Mouse (Mus musculus): ENCODE measurements at regions not wholly inside any gene's neighbourhood (a gene's known extent, or its start where the extent isn't known, plus 50 kb on each side); places are given as distances from the start of the nearest gene placed in this dataset.

DNA sequence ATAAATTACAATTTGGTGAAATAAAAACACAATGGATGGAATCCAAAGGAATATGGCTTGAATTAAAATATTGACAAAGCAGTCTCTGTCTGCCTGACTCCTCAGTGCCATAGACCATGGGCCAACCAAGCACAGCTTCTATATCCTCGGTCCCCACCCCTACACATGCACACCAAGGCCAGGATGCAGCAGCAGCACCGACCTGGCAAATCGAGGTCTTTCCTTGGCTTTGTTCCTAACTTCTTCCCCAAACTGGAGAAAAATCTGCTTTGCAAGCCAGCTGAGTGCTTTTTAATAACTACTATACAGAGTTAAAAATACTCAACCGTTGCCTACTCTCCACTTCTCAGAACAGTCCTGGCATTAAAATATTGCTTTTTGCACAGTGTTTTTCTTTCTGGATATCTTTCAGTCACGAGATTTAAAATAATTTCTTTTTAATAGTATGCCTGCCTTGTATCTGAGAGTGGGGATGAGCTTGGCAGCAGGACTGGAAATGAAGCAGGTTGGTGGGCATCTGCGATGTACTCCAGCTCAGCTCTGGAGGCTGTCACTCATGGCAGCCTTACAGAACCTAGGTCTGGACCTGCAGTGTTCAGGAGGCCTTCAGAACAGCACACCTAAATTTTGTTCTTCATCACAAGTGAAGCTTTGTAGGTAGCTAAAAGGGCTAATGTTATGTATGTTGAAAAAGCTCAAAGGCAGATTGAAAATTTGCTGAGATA lies 423.1 kb downstream of the Rnf144a start:
- Histone ChIP-seq H3K4me1 (replicated peaks; ENCODE audit: control insufficient read depth, insufficient read depth, low read length) (no peaks in the 10 kb centered on the region), H3K27me3 (replicated peaks; ENCODE audit: control insufficient read depth, insufficient read depth, low read length) (no peaks in the 10 kb centered on the region), H3K9ac (ENCODE audit: low read depth, low read length) (no peak overlapping the region), H3K4me2 (no peak overlapping the region), H3K27ac (ENCODE audit: low read depth, low read length) (no peak overlapping the region), H3K4me3 (ENCODE audit: low read depth, low read length) (no peak overlapping the region), H3K36me3 (ENCODE audit: control insufficient read depth, insufficient read depth, low read length) (no peaks in the 10 kb centered on the region), H3K9me3 (ENCODE audit: control insufficient read depth, low read length) (no peaks in the 10 kb centered on the region)
- ATAC-seq (replicated peaks; ENCODE audit: low FRiP score): no peak
- DNase-seq (ENCODE audit: low spot score): no peak
- 67% methylated on average over 6 of the region's 6 CpGs for WGBS

DNA sequence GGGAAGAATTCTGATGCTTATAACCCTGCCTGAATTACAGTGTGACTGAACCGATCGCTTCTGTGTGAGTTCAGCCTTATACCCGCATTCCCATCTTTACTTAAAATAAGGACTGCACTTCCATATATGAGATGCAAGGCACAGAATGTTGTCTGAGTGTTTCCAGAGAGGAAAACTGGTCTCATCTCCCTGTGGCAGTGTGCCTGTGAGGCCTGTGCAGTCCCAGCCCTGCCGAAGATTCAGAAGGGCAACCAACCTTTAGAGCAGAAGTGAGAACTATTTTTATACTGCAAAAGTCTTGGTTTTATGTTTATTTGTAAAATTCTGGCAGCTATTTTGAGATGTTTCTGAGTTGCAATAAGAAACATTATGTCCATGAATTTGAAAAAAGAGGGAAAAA lies 432.5 kb downstream of the Rnf144a start:
- DNase-seq (ENCODE audit: low spot score) (no peak), ATAC-seq (replicated peaks; ENCODE audit: low FRiP score) (no peak)
- Histone ChIP-seq H3K4me1 (replicated peaks; ENCODE audit: control insufficient read depth, insufficient read depth, low read length) (no peaks in the 10 kb centered on the region), H3K36me3 (ENCODE audit: control insufficient read depth, insufficient read depth, low read length) (no peaks in the 10 kb centered on the region), H3K4me2 (no peak overlapping the region), H3K9ac (ENCODE audit: low read depth, low read length) (no peak overlapping the region), H3K4me3 (ENCODE audit: low read depth, low read length) (no peak overlapping the region), H3K9me3 (ENCODE audit: control insufficient read depth, low read length) (no peaks in the 10 kb centered on the region), H3K27ac (ENCODE audit: low read depth, low read length) (no peak overlapping the region), H3K27me3 (replicated peaks; ENCODE audit: control insufficient read depth, insufficient read depth, low read length) (no peaks in the 10 kb centered on the region)
- 87% methylated on average over 4 of the region's 4 CpGs for WGBS

DNA sequence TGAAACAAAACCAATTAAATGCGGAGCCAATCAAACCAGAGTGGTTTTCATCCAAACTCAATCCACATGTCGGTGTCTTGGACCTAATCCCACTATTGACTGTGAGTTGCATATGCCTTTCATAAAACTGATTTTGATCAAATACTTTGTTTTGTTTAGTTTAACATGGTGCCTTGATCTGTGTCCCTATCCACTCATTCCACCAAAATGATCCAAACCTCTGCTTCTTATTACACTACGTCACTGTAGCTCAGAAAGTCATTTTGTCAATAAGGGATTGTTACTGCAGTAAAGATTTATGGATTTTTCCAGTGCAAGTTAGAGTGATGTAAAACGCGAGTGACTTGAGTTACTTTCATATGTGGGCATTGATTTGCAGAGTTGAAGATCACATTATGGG lies 436.7 kb downstream of the Rnf144a start:
- ATAC-seq (replicated peaks; ENCODE audit: low FRiP score): no peak

DNA sequence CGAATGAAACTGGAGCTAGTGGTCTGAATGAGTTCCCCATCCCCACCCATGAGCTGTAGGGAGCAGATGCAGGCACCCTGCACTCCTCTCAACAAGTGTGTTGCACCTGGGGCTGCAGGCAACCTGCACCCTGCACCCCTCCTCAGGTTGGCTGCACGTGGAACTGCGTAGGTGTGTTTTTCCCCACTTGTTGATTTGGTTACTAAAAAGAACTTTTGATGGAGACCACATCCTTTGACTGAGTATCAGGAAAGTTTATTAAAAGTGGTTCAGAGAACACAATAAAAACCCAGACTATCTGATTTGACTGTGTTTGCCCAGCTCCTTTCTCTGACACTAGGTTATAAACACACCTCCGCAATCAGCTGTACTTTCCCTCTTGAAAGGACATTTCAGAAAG lies 456.5 kb downstream of the Rnf144a start:
- Histone ChIP-seq H3K9me3 (ENCODE audit: control insufficient read depth, low read length) (no peaks in the 10 kb centered on the region), H3K4me3 (ENCODE audit: low read depth, low read length) (no peak overlapping the region), H3K4me2 (no peak overlapping the region), H3K9ac (ENCODE audit: low read depth, low read length) (no peak overlapping the region), H3K4me1 (replicated peaks; ENCODE audit: control insufficient read depth, insufficient read depth, low read length) (no peaks in the 10 kb centered on the region), H3K36me3 (ENCODE audit: control insufficient read depth, insufficient read depth, low read length) (no peaks in the 10 kb centered on the region), H3K27ac (ENCODE audit: low read depth, low read length) (no peak overlapping the region), H3K27me3 (replicated peaks; ENCODE audit: control insufficient read depth, insufficient read depth, low read length) (no peaks in the 10 kb centered on the region)
- ATAC-seq (replicated peaks; ENCODE audit: low FRiP score) (no peak), DNase-seq (ENCODE audit: low spot score) (no peak)
- WGBS: 79% methylated on average over 4 of the region's 4 CpGs

More for the DNA sequence above, 436.7 kb downstream of the Rnf144a start:
- no peak overlapping the region for H3K4me3 ChIP-seq (ENCODE audit: low read depth, low read length)
- H3K9me3 ChIP-seq (ENCODE audit: control insufficient read depth, low read length): no peaks in the 10 kb centered on the region
- no peaks in the 10 kb centered on the region for H3K4me1 ChIP-seq (replicated peaks; ENCODE audit: control insufficient read depth, insufficient read depth, low read length)
- no peak overlapping the region for H3K27ac ChIP-seq (ENCODE audit: low read depth, low read length)
- H3K9ac ChIP-seq (ENCODE audit: low read depth, low read length): no peak overlapping the region
- H3K4me2 ChIP-seq: no peak overlapping the region
- no peak for DNase-seq (ENCODE audit: low spot score)
- WGBS: 85% methylated on average over 5 of the region's 5 CpGs
- no peaks in the 10 kb centered on the region for H3K27me3 ChIP-seq (replicated peaks; ENCODE audit: control insufficient read depth, insufficient read depth, low read length)
- no peaks in the 10 kb centered on the region for H3K36me3 ChIP-seq (ENCODE audit: control insufficient read depth, insufficient read depth, low read length)

DNA sequence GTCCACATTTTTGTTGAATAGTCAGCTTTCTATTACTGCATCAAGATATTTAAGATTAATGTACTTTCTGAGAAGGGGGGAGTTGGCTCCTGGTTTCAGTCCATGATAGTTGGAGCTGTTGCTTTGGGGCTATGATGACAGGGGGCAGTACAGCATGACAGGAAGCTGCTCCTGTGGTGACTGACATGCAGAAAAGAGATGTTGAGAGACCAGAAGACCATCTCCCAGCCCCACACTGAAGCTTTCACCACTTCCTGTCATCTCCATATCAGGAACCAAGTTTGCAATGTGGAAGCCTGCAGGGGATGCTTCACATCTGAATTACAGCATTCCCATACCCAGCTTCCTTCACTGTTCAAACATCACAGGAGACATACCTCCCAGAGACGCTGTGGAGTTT lies 457.5 kb downstream of the Rnf144a start:
- Histone ChIP-seq H3K36me3 (ENCODE audit: control insufficient read depth, insufficient read depth, low read length) (no peaks in the 10 kb centered on the region), H3K4me2 (no peak overlapping the region), H3K27ac (ENCODE audit: low read depth, low read length) (no peak overlapping the region), H3K4me3 (ENCODE audit: low read depth, low read length) (no peak overlapping the region), H3K4me1 (replicated peaks; ENCODE audit: control insufficient read depth, insufficient read depth, low read length) (no peaks in the 10 kb centered on the region), H3K9me3 (ENCODE audit: control insufficient read depth, low read length) (no peaks in the 10 kb centered on the region), H3K27me3 (replicated peaks; ENCODE audit: control insufficient read depth, insufficient read depth, low read length) (no peaks in the 10 kb centered on the region), H3K9ac (ENCODE audit: low read depth, low read length) (no peak overlapping the region)
- ATAC-seq (replicated peaks; ENCODE audit: low FRiP score) (no peak), DNase-seq (ENCODE audit: low spot score) (no peak)
- 77% methylated on average over 1 of the region's 1 CpGs for WGBS

DNA sequence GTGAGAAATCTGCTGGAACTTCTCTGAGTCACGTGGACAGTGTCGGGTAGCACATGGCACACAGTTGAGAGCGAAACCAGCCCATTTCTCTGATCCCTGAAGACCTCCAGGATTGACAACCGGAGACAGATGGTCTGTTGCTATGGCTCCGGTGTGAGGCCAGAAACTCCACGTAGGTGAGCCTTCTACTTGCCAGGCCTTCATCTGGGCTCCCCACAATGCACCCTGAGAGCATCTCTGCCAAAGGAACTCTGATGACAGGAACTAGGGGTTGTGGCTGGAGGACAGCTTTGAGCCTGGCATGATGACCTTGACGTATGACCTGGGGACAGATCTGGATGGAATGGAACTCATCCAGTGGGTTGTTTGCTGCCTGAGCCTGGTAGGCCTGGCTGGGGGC lies 467.9 kb downstream of the Rnf144a start:
- no peak overlapping the region for H3K9ac ChIP-seq (ENCODE audit: low read depth, low read length)
- no peak overlapping the region for H3K4me3 ChIP-seq (ENCODE audit: low read depth, low read length)
- no peak overlapping the region for H3K4me2 ChIP-seq
- H3K27ac ChIP-seq (ENCODE audit: low read depth, low read length): no peak overlapping the region
- no peaks in the 10 kb centered on the region for H3K9me3 ChIP-seq (ENCODE audit: control insufficient read depth, low read length)
- no peak for DNase-seq (ENCODE audit: low spot score)
- ATAC-seq (replicated peaks; ENCODE audit: low FRiP score): no peak
- H3K36me3 ChIP-seq (ENCODE audit: control insufficient read depth, insufficient read depth, low read length): no peaks in the 10 kb centered on the region
- no peaks in the 10 kb centered on the region for H3K27me3 ChIP-seq (replicated peaks; ENCODE audit: control insufficient read depth, insufficient read depth, low read length)
- no peaks in the 10 kb centered on the region for H3K4me1 ChIP-seq (replicated peaks; ENCODE audit: control insufficient read depth, insufficient read depth, low read length)
- 73% methylated on average over 7 of the region's 7 CpGs for WGBS

DNA sequence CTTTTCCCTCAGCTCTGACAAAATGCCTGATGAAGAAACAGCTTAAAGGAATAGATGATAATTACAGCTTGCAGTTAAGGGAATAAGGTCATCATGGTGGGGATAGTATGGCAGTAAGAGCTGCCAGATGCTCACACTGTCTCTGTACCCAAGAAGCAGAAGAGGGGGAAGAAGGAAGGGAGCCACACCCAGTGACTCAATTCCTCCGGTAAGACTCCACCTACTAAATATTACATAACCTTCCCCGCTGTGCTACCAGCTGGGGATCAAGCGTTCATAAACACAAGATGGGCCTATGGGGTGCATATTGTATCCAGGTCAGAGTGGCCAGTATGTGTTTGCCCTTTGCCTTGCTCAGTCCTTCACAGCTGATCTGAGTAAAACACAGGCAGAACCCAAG lies 468.9 kb downstream of the Rnf144a start:
- H3K4me2 ChIP-seq: no peak overlapping the region
- no peak for ATAC-seq (replicated peaks; ENCODE audit: low FRiP score)
- no peaks in the 10 kb centered on the region for H3K36me3 ChIP-seq (ENCODE audit: control insufficient read depth, insufficient read depth, low read length)
- H3K9me3 ChIP-seq (ENCODE audit: control insufficient read depth, low read length): no peaks in the 10 kb centered on the region
- WGBS: 79% methylated on average over 3 of the region's 3 CpGs
- no peak overlapping the region for H3K27ac ChIP-seq (ENCODE audit: low read depth, low read length)
- H3K27me3 ChIP-seq (replicated peaks; ENCODE audit: control insufficient read depth, insufficient read depth, low read length): no peaks in the 10 kb centered on the region
- H3K9ac ChIP-seq (ENCODE audit: low read depth, low read length): no peak overlapping the region
- H3K4me1 ChIP-seq (replicated peaks; ENCODE audit: control insufficient read depth, insufficient read depth, low read length): no peaks in the 10 kb centered on the region
- H3K4me3 ChIP-seq (ENCODE audit: low read depth, low read length): no peak overlapping the region
- no peak for DNase-seq (ENCODE audit: low spot score)

DNA sequence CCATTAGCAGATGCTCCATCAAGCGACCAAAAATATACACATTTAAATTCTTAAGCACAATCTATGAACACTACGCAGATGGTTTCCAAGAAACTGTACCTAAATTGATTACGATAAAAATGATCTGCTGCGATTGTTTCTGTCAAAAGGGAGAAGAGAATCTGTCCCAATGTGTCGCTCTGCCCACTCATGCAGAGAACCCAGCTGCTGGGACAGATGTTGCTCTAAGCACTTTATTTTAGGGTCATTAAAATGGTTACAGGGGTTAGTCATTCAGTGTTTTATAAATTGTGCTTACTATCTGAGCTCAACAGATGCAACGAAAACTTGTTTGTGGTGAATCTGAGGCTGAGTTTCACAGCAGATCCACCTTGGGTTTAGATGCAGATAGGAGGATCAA lies 476.2 kb downstream of the Rnf144a start:
- Histone ChIP-seq H3K27ac (ENCODE audit: low read depth, low read length) (no peak overlapping the region), H3K36me3 (ENCODE audit: control insufficient read depth, insufficient read depth, low read length) (no peaks in the 10 kb centered on the region), H3K9ac (ENCODE audit: low read depth, low read length) (no peak overlapping the region), H3K27me3 (replicated peaks; ENCODE audit: control insufficient read depth, insufficient read depth, low read length) (no peaks in the 10 kb centered on the region), H3K4me3 (ENCODE audit: low read depth, low read length) (no peak overlapping the region), H3K4me1 (replicated peaks; ENCODE audit: control insufficient read depth, insufficient read depth, low read length) (no peaks in the 10 kb centered on the region), H3K9me3 (ENCODE audit: control insufficient read depth, low read length) (no peaks in the 10 kb centered on the region), H3K4me2 (no peak overlapping the region)
- DNase-seq (ENCODE audit: low spot score) (no peak), ATAC-seq (replicated peaks; ENCODE audit: low FRiP score) (no peak)
- 88% methylated on average over 6 of the region's 6 CpGs for WGBS

DNA sequence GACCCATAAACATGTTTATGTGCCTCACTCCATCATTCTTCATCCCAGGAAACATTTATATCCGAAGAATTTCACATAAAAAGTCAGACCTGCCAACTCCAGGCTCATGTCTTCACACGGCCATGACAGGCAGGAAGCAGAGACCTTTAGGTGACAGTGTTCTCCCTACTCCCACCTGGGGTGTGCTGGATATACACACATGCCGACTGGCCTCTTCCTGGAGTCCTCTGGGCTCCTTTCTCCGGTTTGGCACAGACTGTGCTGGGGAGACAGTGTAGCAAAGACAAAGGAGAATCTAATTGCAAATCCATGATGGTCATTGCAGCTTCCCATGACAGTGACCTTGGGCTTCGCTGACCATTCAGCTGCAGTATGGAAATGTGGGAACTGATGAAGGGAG lies 480.1 kb downstream of the Rnf144a start:
- WGBS: 72% methylated on average over 5 of the region's 5 CpGs
- DNase-seq (ENCODE audit: low spot score): no peak
- Histone ChIP-seq H3K9me3 (ENCODE audit: control insufficient read depth, low read length) (no peaks in the 10 kb centered on the region), H3K27me3 (replicated peaks; ENCODE audit: control insufficient read depth, insufficient read depth, low read length) (no peaks in the 10 kb centered on the region), H3K9ac (ENCODE audit: low read depth, low read length) (no peak overlapping the region), H3K4me2 (no peak overlapping the region), H3K4me1 (replicated peaks; ENCODE audit: control insufficient read depth, insufficient read depth, low read length) (no peaks in the 10 kb centered on the region), H3K27ac (ENCODE audit: low read depth, low read length) (no peak overlapping the region), H3K4me3 (ENCODE audit: low read depth, low read length) (no peak overlapping the region), H3K36me3 (ENCODE audit: control insufficient read depth, insufficient read depth, low read length) (no peaks in the 10 kb centered on the region)
- ATAC-seq (replicated peaks; ENCODE audit: low FRiP score): no peak
